Mouse (Mus musculus) testis, adult 2 months (tissue): Measurements from ENCODE around the gene Crybg2.

Source experiments
- CTCF ChIP-seq: fragments of 200-500 bp; IDR thresholded peaks from 2 replicates; pipeline ENCODE4 v1.5.1; 2012; ENCODE audit warnings: low read depth, mild to moderate bottlenecking, inconsistent platforms, low read length, moderate library complexity; ENCODE audit not compliant: control insufficient read depth, insufficient read depth, insufficient replicate concordance
- POLR2A ChIP-seq: fragments of 200-500 bp; IDR thresholded peaks from 2 replicates; pipeline ENCODE4 v1.6.1; 2012; ENCODE audit warnings: low read depth, mild to moderate bottlenecking, inconsistent platforms, low read length, moderate library complexity; ENCODE audit not compliant: control insufficient read depth

GRCm38 (mm10) chr4:134012858-134013528 lies 47.6 kb upstream of the Crybg2 start:
- TF ChIP-seq CTCF (no peak), POLR2A (no peak)
